Mouse (Mus musculus): Measurements from ENCODE around the gene Ncoa1.

DNA sequence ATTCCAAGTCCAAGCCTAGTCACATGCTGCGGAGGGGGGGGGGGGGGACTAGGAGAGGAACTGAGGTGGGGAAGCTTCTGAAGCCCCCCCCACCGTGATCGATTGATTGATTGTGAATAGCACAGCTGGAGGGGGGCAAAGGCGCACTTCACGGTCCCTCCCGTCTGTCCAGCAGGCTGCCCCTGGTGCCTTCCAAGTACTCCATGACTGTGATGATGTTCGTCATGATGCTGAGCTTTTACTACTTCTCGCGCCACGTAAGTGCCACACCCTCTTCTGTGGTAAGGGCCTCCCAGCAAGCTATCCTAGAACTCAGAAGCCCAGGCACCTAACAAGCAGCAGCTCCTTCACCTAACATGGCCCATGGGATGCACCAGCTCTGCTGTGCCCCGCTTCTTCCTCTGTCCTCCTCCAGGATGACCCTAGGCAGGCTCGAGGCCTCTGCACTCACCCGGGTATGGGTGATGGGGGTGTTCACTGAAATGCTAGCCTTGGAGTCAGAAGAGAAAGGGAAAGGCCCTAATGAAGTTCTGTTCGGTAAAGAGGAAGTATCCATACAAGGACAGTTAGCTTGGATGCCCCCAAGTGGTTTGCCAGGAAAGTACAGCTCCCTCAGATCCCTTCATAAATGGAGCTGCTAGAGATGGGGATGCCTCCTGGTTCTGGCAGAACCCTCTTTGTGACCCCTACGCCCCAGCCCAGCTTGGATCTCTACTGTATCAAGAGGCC lies 268.4 kb downstream of the Ncoa1 start:
- TF ChIP-seq CTCF (IDR thresholded peaks at IDR 0.05; ENCODE audit: low read depth, low read length) (peak; percentile 9), POLR2A (IDR thresholded peaks at IDR 0.05; ENCODE audit: insufficient read depth, low read length) (no peak)
